ENCODE assay signal across 10 mouse cellular contexts in genomic region chr8:79534271-79534889, GRCm38 (mm10).
DNase-seq lines count a peak whose midpoint lies in the region; TF ChIP-seq lines count a peak whose summit lies in the region.
"Had no signal": no experiment of that assay in that cellular context is flagged by ENCODE, and none has a peak within 500 bp of the region (broad histone marks: within the 10 kb centered on the region; RNA-seq: fewer than 3 reads in every experiment).

No protein-coding gene starts in this region.

- no peak overlapping the region for H3K27ac ChIP-seq in kidney, adult 2 months (ENCODE audit: insufficient read depth, low read depth, low read length)
- no peak overlapping the region for H3K27ac ChIP-seq in thymus, adult 2 months (ENCODE audit: control insufficient read depth, insufficient read depth, low read length)
- H3K27ac ChIP-seq: hindbrain, embryonic 15.5 days; neural tube, embryonic 15.5 days had no signal

- no peak for TF ChIP-seq POLR2A in kidney, adult 2 months (IDR thresholded peaks at IDR 0.05; ENCODE audit: low read depth, low read length)
- TF ChIP-seq POLR2A in brain, embryonic 14.5 days (IDR thresholded peaks at IDR 0.05; ENCODE audit: borderline replicate concordance, extremely low read depth, insufficient read depth, insufficient read length, poor library complexity, severe bottlenecking), result no peak
- TF ChIP-seq POLR2A in thymus, adult 2 months (IDR thresholded peaks at IDR 0.05; ENCODE audit: control insufficient read depth, extremely low read depth, insufficient read depth, low read length, poor library complexity), result no peak

- H3K27me3 ChIP-seq in kidney, adult 2 months (replicated peaks; ENCODE audit: control insufficient read depth, insufficient read depth, low read length), result no peaks in the 10 kb centered on the region
- no peaks in the 10 kb centered on the region for H3K27me3 ChIP-seq in thymus, adult 2 months (ENCODE audit: control insufficient read depth, insufficient read depth, low read length)
- H3K27me3 ChIP-seq: hindbrain, embryonic 15.5 days; neural tube, embryonic 15.5 days had no signal

- no peaks in the 10 kb centered on the region for H3K4me1 ChIP-seq in kidney, adult 2 months (ENCODE audit: control insufficient read depth, insufficient read depth, low read length)
- no peaks in the 10 kb centered on the region for H3K4me1 ChIP-seq in thymus, adult 2 months (replicated peaks; ENCODE audit: control insufficient read depth, insufficient read depth, low read length)
- H3K4me1 ChIP-seq: hindbrain, embryonic 15.5 days; neural tube, embryonic 15.5 days had no signal

- H3K36me3 ChIP-seq in kidney, adult 2 months (ENCODE audit: control insufficient read depth, insufficient read depth, low read length), result no peaks in the 10 kb centered on the region
- no peaks in the 10 kb centered on the region for H3K36me3 ChIP-seq in thymus, adult 2 months (ENCODE audit: control insufficient read depth, insufficient read depth, low read length)
- H3K36me3 ChIP-seq: hindbrain, embryonic 15.5 days; neural tube, embryonic 15.5 days had no signal

- TF ChIP-seq CTCF in kidney, adult 2 months (conservative IDR thresholded peaks at IDR 0.05; ENCODE audit: insufficient read depth, insufficient read length, low read depth, low read length), result no peak
- no peak for TF ChIP-seq CTCF in brain, embryonic 14.5 days (IDR thresholded peaks at IDR 0.05; ENCODE audit: borderline replicate concordance, extremely low read depth, insufficient read depth, insufficient read length)
- no peak for TF ChIP-seq CTCF in thymus, adult 2 months (IDR thresholded peaks at IDR 0.05; ENCODE audit: borderline replicate concordance, control insufficient read depth, extremely low read depth, insufficient read depth, low read length, poor library complexity)

- no peak overlapping the region for H3K4me3 ChIP-seq in kidney, adult 2 months (ENCODE audit: insufficient read depth, low read depth, low read length)
- no peak overlapping the region for H3K4me3 ChIP-seq in thymus, adult 2 months (ENCODE audit: control insufficient read depth, insufficient read depth, low read length)
- H3K4me3 ChIP-seq: hindbrain, embryonic 15.5 days; neural tube, embryonic 15.5 days had no signal

- 55% methylated on average over 12 of the region's 12 CpGs for WGBS in kidney, adult 2 months
- WGBS in thymus, adult 2 months, result 5% methylated on average over 12 of the region's 12 CpGs

- peak; percentile 30 for DNase-seq in kidney, postnatal 10 days
- DNase-seq in kidney, adult 2 months, result no peak
- DNase-seq in brain, embryonic 14.5 days (ENCODE audit: low read depth), result peak; percentile 27
- peak; percentile 31 to 43 for DNase-seq in frontal cortex, postnatal 14 days (ENCODE audit: low spot score in 2 of 2)
- DNase-seq in ovary, postnatal 36 days (ENCODE audit: low spot score), result peak; percentile 34
- no peak for DNase-seq in thymus, adult 2 months
- no peak for DNase-seq in urinary bladder, postnatal 10 days (ENCODE audit: low spot score)
- DNase-seq: liver had no signal

Comparison
In these comparisons a context has a peak if more than half of its experiments do, and no peak if none do; other contexts are left out.
1. DNase-seq: peak in kidney, postnatal 10 days (single experiment), brain, embryonic 14.5 days (single experiment), frontal cortex, postnatal 14 days (2 of 2) and ovary, postnatal 36 days (single experiment); none in kidney, adult 2 months (single experiment), thymus, adult 2 months (single experiment) and urinary bladder, postnatal 10 days (single experiment).